Mouse (Mus musculus) testis, adult 2 months (tissue): ENCODE measurements around the gene Doc2g.

Experiments used
- CTCF ChIP-seq: fragments of 200-500 bp; IDR thresholded peaks from 2 replicates; pipeline ENCODE4 v1.5.1; 2012; ENCODE audit warnings: low read depth, mild to moderate bottlenecking, inconsistent platforms, low read length, moderate library complexity; ENCODE audit not compliant: control insufficient read depth, insufficient read depth, insufficient replicate concordance
- POLR2A ChIP-seq: fragments of 200-500 bp; IDR thresholded peaks from 2 replicates; pipeline ENCODE4 v1.6.1; 2012; ENCODE audit warnings: low read depth, mild to moderate bottlenecking, inconsistent platforms, low read length, moderate library complexity; ENCODE audit not compliant: control insufficient read depth

DNA sequence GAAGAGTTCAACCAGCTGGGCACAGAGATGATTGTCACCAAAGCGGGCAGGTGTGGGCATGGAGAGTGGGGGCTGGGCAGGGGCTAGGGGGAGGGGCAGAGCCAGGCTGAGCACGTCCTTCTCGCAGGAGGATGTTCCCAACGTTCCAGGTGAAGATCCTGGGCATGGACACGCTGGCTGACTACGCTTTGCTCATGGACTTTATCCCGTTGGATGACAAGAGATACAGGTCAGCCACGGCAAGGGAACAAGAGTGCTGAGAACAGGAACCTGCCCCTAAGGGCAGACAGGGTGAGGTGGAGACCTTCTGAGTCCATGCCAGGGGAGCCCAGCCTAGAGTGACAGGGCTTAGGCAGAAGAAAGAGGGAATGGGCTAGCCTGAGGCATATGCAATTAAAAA lies 6.4 kb upstream of the Doc2g start:
- TF ChIP-seq CTCF = no peak
- TF ChIP-seq POLR2A = no peak
